Mouse (Mus musculus) lung, embryonic 14.5 days (tissue): ENCODE data around the gene Zfp951. TPM values are rescaled to one million over a fixed set of nuclear protein-coding genes. Genes with fewer than 3 reads are reported as not detected.
"Not testable (repeated sequence)": the region's sequence is repeated elsewhere in the genome, so short reads cannot be mapped to it uniquely, and the experiment has no call there.

ENCODE experiments used
- ATAC-seq: fragments of 200-750 bp; cut with Nextera tagmentation; 2 replicates; pipeline ENCODE4 v1.8.0; 2017; ENCODE audit warnings: mild to moderate bottlenecking, moderate TSS enrichment, moderate library complexity; ENCODE audit not compliant: insufficient read depth
- DNase-seq: peaks from one replicate; pipeline ENCODE4 v3.0.0-alpha.2; 2015
- H3K27ac ChIP-seq: fragments of 300-500 bp; sonication (generic); 2 replicates; pipeline ENCODE4 v1.5.1; 2014; ENCODE audit warnings: low read depth, mild to moderate bottlenecking, moderate library complexity
- H3K27me3 ChIP-seq: fragments of 300-500 bp; sonication (generic); 2 replicates; pipeline ENCODE4 v1.6.1; 2014; ENCODE audit warnings: low read length, control low read depth; ENCODE audit not compliant: insufficient read depth
- H3K36me3 ChIP-seq: fragments of 300-500 bp; sonication (generic); 2 replicates; pipeline ENCODE4 v1.6.1; 2014; ENCODE audit warnings: control low read depth; ENCODE audit not compliant: insufficient read depth
- H3K4me1 ChIP-seq: fragments of 300-500 bp; sonication (generic); 2 replicates; pipeline ENCODE4 v1.6.1; 2014; ENCODE audit warnings: antibody characterized with exemption, control low read depth; ENCODE audit not compliant: insufficient read depth
- H3K4me2 ChIP-seq: fragments of 300-500 bp; sonication (generic); 2 replicates; pipeline ENCODE4 v1.6.1; 2014; ENCODE audit warnings: mild to moderate bottlenecking
- H3K4me3 ChIP-seq: fragments of 300-500 bp; sonication (generic); 2 replicates; pipeline ENCODE4 v1.5.1; 2014; ENCODE audit warnings: low read depth, low read length
- H3K9ac ChIP-seq: fragments of 300-500 bp; sonication (generic); 2 replicates; pipeline ENCODE4 v1.6.1; 2014
- H3K9me3 ChIP-seq: fragments of 300-500 bp; sonication (generic); 2 replicates; pipeline ENCODE4 v1.6.1; 2016; ENCODE audit warnings: low read depth, low read length, control low read depth
- CTCF ChIP-seq: IDR thresholded peaks from 2 replicates; pipeline ENCODE4 v1.5.1; 2016; ENCODE audit warnings: antibody characterized with exemption, low read depth
- WGBS: fragments of 180-500 bp; shearing (Covaris S2); extraction: QIAGEN DNeasy Blood & Tissue Kit; methylation state at CpG from one replicate; pipeline ENCODE4 v1.1.7; 2014; 5-methylcytosine and 5-hydroxymethylcytosine counted together
- polyA plus RNA-seq: library from polyadenylated mRNA; unstranded; fragments of >200 nt; fragmentation: Nextera tagmentation; extraction: Ambion mirVana; gene quantifications from 2 replicates; pipeline ENCODE4 v1.2.1, GENCODE M21; 2014

The Zfp951 gene
- polyA plus RNA-seq, result 3.4 and 3.6 TPM in 2 replicates

- H3K9me3 ChIP-seq, result not testable (repeated sequence)
These were observed at the start of gene Zfp951 for GRCm38 (mm10) chr5:104859962-104860525. Gene Zfp951, minus strand, starts transcription at chr5:104860070.

GRCm38 (mm10) chr5:104906556-104906955 is 46.7 kb upstream of the Zfp951 start:
- DNase-seq, ATAC-seq, H3K9ac ChIP-seq, H3K4me2 ChIP-seq, H3K27ac ChIP-seq, H3K9me3 ChIP-seq, H3K36me3 ChIP-seq, H3K4me1 ChIP-seq, H3K4me3 ChIP-seq, H3K27me3 ChIP-seq: not testable (repeated sequence)
- 84% methylated on average over 5 of the region's 5 CpGs for WGBS

More at GRCm38 (mm10) chr5:104859962-104860525, at the start of gene Zfp951:
- Histone ChIP-seq H3K4me3 (peak within 1 kb of the TSS; percentile 24), H3K4me2 (peak within 1 kb of the TSS; percentile 25; the same call in 1 of the 2 replicates)
- not testable (repeated sequence) for H3K36me3 ChIP-seq, H3K27ac ChIP-seq, H3K9ac ChIP-seq, H3K4me1 ChIP-seq, H3K27me3 ChIP-seq
- WGBS, result 29% methylated on average over 11 of the region's 12 CpGs
- ATAC-seq (peak; percentile 98), DNase-seq (peak; percentile 83)

GRCm38 (mm10) chr5:104859045-104859961 is 567 bp downstream of the Zfp951 start:
- not testable (repeated sequence) for H3K9me3 ChIP-seq, H3K36me3 ChIP-seq, H3K9ac ChIP-seq, DNase-seq, H3K27me3 ChIP-seq, H3K27ac ChIP-seq, H3K4me1 ChIP-seq
- Histone ChIP-seq H3K4me3 (peak overlapping the region; percentile 24), H3K4me2 (peak overlapping the region; percentile 25; the same call in 1 of the 2 replicates)
- WGBS, result 52% methylated on average over 10 of the region's 15 CpGs
- peak; percentile 90 for ATAC-seq

DNA sequence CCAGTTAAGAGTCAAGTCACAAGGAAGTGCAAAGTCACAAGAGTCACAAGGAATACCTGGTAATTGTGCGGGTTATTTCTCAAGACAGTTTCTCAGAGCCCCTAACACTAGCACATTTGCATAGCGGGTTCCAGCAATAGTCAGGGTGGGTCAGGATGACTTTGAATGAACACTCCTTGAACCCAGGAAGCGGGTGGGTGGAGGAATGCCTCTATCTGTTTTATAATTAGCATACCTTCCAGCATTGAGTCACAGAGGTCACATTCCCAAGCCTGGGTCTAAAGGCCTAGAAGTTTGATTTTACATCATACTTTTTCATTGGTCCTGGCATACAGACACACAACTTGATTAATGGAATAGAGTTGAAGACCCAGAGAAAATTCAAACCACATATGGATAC is 5.3 kb downstream of the Zfp951 start:
- H3K9me3 ChIP-seq, H3K4me1 ChIP-seq, H3K27me3 ChIP-seq, H3K36me3 ChIP-seq, H3K9ac ChIP-seq, DNase-seq, H3K4me2 ChIP-seq, ATAC-seq, H3K4me3 ChIP-seq, H3K27ac ChIP-seq: not testable (repeated sequence)
- 79% methylated on average over 3 of the region's 3 CpGs for WGBS

DNA sequence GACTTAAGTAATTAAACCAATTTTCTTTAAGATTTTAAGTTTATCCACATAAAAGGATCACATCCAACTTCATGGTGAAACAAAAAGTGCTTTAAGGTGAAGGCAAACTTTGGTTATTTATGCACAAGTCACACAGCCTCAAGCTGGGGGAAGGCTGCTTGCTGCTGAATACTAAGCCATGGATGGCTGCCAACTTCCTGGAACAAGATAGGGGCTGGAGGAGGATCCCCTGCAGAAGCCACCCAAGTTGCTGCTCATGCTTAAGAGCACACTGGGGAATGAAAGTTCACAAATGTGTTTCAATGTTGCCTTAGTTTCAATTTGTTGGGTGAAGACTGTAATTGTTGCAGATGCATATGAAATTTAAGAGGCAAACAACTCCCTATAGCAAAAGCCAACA is 26.5 kb downstream of the Zfp951 start:
- peak; percentile 22 for DNase-seq
- no peaks in the 10 kb centered on the region for H3K36me3 ChIP-seq
- no peak for TF ChIP-seq CTCF
- peaks cover 15% of the 10 kb centered on the region; the same call in 1 of the 2 replicates for H3K9me3 ChIP-seq
- H3K4me1 ChIP-seq, result no peaks in the 10 kb centered on the region
- no peak overlapping the region for H3K9ac ChIP-seq
- no peak for ATAC-seq
- H3K27ac ChIP-seq, result no peak overlapping the region
- H3K4me2 ChIP-seq, result no peak overlapping the region
- H3K27me3 ChIP-seq, result no peaks in the 10 kb centered on the region
- no peak overlapping the region for H3K4me3 ChIP-seq

DNA sequence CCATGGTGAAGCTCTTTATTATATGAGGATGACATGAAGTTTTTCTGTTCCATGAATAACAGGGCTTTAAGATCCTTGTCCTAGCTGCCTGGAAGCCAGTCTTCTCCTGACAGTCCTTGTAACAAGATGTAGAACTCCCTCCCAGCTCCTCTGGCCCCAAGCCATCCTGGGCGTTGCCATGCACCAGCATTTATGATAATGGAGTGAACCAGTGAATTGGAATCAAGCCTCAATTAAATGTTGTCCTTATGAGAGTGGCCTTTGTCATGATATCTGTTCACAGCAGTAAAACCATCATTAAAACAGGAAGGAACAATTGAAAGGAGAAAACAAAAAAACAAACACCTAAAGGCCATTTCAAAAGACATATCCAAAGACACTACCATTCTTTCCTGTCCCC is 30.3 kb downstream of the Zfp951 start:
- Histone ChIP-seq H3K36me3 (no peaks in the 10 kb centered on the region), H3K27me3 (no peaks in the 10 kb centered on the region), H3K4me1 (no peaks in the 10 kb centered on the region), H3K4me2 (no peak overlapping the region), H3K9ac (no peak overlapping the region), H3K27ac (no peak overlapping the region), H3K9me3 (peaks cover 11% of the 10 kb centered on the region; the same call in 1 of the 2 replicates), H3K4me3 (no peak overlapping the region)
- 45% methylated on average over 1 of the region's 1 CpGs for WGBS
- DNase-seq (no peak), ATAC-seq (no peak)
- TF ChIP-seq CTCF, result no peak

- not testable (repeated sequence) for ATAC-seq, H3K27ac ChIP-seq, H3K4me2 ChIP-seq, H3K4me1 ChIP-seq, H3K27me3 ChIP-seq, H3K4me3 ChIP-seq, DNase-seq, H3K9ac ChIP-seq, H3K36me3 ChIP-seq, H3K9me3 ChIP-seq
- WGBS, result 73% methylated on average over 6 of the region's 6 CpGs
These were observed 89.7 kb downstream of the Zfp951 start for GRCm38 (mm10) chr5:104770138-104770537.

Other genes starting within 250 kb of the Zfp951 start
- 0.74 and 0.85 TPM in 2 replicates for gene Abcg3, start 122.6 kb upstream of the Zfp951 start, polyA plus RNA-seq